Mouse (Mus musculus): ENCODE measurements around the gene Gstt3.

- TF ChIP-seq POLR2A (IDR thresholded peaks at IDR 0.05; ENCODE audit: insufficient read length, low read depth) (no peak), MYOD1 (IDR thresholded peaks at IDR 0.05; ENCODE audit: control insufficient read depth in 1 of 3, insufficient read length in 2 of 3, low read depth in 2 of 3) (no peak), SRF (IDR thresholded peaks at IDR 0.05; ENCODE audit: control insufficient read depth, insufficient read length, low read depth) (no peak)
Observed at GRCm38 (mm10) chr10:75828500-75828931, 47.3 kb upstream of the Gstt3 start.
